Mouse (Mus musculus) left cerebral cortex, adult 2 months (tissue): ENCODE measurements around the gene Smchd1. TPM values are rescaled to one million over a fixed set of nuclear protein-coding genes. Genes with fewer than 3 reads are reported as not detected.
"Not testable (repeated sequence)": the region's sequence is repeated elsewhere in the genome, so short reads cannot be mapped to it uniquely, and the experiment has no call there.

Source experiments
- DNase-seq, 2 experiments: peaks; one replicate each; pipeline ENCODE4 v3.0.0; 2021 to 2022; ENCODE audit warnings: low spot score in 2 of 2, mixed read lengths in 1 of 2; ENCODE audit errors: extremely low spot score in 1 of 2
- H3K27ac ChIP-seq: fragments of 200-600 bp; 2 replicates; pipeline ENCODE4 v1.8.1; 2022
- H3K4me3 ChIP-seq: fragments of 200-600 bp; 2 replicates; pipeline ENCODE4 v1.8.1; 2022
- CTCF ChIP-seq: fragments of 200-600 bp; IDR thresholded peaks from 2 replicates; pipeline ENCODE4 v1.8.1; 2022; ENCODE audit warnings: antibody characterized with exemption, mild to moderate bottlenecking, moderate library complexity
- intact Hi-C: fragments of 180-260 bp; cut with DNase I; formaldehyde crosslinking; loops from one replicate; pipeline ENCODE4 v1.15.1; 2025
- total RNA-seq, 2 experiments: library from RNA; stranded (reverse); gene quantifications; 2 replicates each; pipeline ENCODE4 v1.2.3; 2021

Gene Smchd1
- total RNA-seq, 2 experiments from 2014 or later = 32.5 to 34.5 TPM

DNA sequence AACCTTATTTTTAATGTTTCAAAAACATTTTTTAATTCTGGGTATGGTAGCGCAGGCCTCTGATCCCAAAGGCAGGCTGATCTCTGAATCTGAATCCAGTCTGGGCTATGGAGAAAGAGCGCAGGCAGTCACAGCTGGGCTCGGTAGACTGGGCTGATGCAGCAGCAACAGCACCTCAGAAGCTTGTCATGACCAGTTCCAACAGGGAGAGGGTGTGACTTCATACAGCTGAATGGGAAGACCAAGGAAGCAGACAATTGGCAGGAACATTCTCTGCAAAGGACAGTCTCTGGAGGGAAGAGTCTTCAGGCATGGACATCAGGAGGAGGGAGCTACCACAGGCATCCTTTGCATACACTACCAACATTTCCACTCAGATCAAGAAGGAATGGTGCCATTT lies 31.0 kb downstream of the Smchd1 start:
- Histone ChIP-seq H3K27ac (peak overlapping the region; percentile 13; the same call in 1 of the 2 replicates), H3K4me3 (no peak overlapping the region)
- intact Hi-C loops = no loop called here
- TF ChIP-seq CTCF = no peak
- no peak for DNase-seq

DNA sequence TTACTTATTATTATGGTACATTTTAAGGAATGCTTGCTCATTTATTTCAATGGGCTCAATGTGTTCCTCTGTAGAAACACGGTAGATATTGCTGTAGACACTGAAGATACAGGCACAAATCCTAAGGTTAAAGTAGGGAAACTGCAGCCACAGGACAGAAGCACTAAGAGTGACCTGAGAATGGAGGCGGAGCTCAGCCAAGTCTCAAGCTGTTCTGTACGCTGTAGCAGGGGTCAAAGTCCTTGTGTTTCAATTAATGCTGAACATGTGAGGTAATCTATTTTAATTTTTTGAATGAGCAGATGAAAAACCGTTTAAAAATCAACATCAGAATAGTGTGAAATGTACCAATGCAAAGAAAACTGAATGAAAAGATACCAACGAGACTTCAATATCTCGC lies 31.9 kb downstream of the Smchd1 start:
- H3K4me3 ChIP-seq = no peak overlapping the region
- no peak overlapping the region for H3K27ac ChIP-seq
- DNase-seq = no peak
- no peak for TF ChIP-seq CTCF
- intact Hi-C loops = no loop called here

DNA sequence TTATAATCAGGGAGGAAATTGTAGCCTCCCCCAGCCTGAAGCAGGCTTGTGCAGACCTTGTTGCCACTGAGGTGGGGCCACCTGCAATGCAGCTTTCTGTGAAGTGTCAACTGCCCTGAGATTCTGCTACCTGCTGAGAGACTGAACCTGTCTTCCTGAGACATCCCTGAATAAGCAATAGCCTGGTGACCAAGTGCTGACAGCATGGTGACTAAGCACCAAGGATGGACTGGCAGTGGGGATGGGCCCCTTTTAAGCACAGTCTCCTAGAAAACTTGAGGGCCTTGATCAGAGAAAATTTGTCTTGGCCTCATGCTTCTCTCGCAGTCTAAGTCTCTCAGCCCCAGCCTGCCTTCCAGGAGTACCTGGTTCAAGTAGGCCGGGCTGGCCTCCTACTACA lies 52.6 kb downstream of the Smchd1 start:
- DNase-seq, intact Hi-C loops, H3K27ac ChIP-seq, H3K4me3 ChIP-seq: not testable (repeated sequence)

- H3K4me3 ChIP-seq, DNase-seq, intact Hi-C loops: not testable (repeated sequence)
These were observed 55.7 kb downstream of the Smchd1 start for GRCm38 (mm10) chr17:71419448-71419847.

DNA sequence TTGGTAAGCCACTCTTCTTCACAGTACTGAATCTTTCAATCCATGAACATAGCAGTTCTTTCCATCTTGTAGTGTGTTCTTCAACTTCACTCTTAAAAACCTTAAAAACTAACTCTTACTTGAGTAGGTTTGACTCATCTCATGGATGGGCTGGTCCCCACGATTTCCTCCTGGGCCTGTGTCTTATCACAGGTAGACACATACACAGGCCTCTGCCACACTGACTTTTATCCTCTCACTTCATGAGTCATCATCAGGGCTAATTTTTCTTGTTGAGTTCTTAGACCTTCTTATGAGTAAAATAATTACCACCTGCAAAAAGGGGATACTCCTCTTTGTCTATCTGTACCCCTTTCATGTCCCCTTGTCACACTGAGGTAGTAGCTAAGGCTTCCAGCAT lies 58.1 kb downstream of the Smchd1 start:
- H3K27ac ChIP-seq = no peak overlapping the region
- H3K4me3 ChIP-seq = no peak overlapping the region
- DNase-seq = no peak
- intact Hi-C loops = no loop called here
- no peak for TF ChIP-seq CTCF

More at GRCm38 (mm10) chr17:71419448-71419847, 55.7 kb downstream of the Smchd1 start:
- H3K27ac ChIP-seq = not testable (repeated sequence)

- TF ChIP-seq CTCF = no peak
- H3K27ac ChIP-seq = no peak overlapping the region
- H3K4me3 ChIP-seq = no peak overlapping the region
- no peak for DNase-seq
- intact Hi-C loops = no loop called here
These were observed 87.7 kb downstream of the Smchd1 start for GRCm38 (mm10) chr17:71387401-71387800.

- H3K27ac ChIP-seq = no peak overlapping the region
- intact Hi-C loops = no loop called here
These were observed 94.8 kb downstream of the Smchd1 start for GRCm38 (mm10) chr17:71380346-71380745.

DNA sequence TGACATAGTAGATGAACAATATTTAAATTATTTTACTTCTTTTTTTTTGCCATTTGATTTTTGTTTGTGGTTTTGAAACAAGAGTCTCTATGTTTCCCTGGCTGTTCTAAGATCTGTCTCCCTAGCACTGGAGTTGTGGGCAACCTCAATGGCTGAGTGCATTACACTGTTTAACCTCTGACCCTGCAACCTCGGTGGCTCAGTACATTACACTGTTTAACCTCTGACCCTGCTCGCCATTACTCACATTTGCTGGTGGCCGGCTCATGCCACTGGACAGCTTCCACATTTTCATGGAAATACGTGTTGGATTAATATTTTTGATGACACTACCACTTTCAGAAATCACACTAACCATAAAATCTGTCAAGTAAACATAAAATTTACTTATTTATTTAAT lies 97.2 kb downstream of the Smchd1 start:
- no peak overlapping the region for H3K27ac ChIP-seq
- DNase-seq = no peak
- intact Hi-C loops = no loop called here
- TF ChIP-seq CTCF = no peak
- no peak overlapping the region for H3K4me3 ChIP-seq

More at GRCm38 (mm10) chr17:71380346-71380745, 94.8 kb downstream of the Smchd1 start:
- H3K4me3 ChIP-seq = no peak overlapping the region
- DNase-seq = no peak
- no peak for TF ChIP-seq CTCF

- no peak for DNase-seq
- intact Hi-C loops = no loop called here
- Histone ChIP-seq H3K4me3 (no peak overlapping the region), H3K27ac (no peak overlapping the region)
- no peak for TF ChIP-seq CTCF
These were observed 119.6 kb downstream of the Smchd1 start for GRCm38 (mm10) chr17:71355526-71355925.

- H3K4me3 ChIP-seq = no peak overlapping the region
- intact Hi-C loops = no loop called here
- no peak for TF ChIP-seq CTCF
- no peak for DNase-seq
- no peak overlapping the region for H3K27ac ChIP-seq
These were observed 120.9 kb downstream of the Smchd1 start for GRCm38 (mm10) chr17:71354205-71354604.

DNA sequence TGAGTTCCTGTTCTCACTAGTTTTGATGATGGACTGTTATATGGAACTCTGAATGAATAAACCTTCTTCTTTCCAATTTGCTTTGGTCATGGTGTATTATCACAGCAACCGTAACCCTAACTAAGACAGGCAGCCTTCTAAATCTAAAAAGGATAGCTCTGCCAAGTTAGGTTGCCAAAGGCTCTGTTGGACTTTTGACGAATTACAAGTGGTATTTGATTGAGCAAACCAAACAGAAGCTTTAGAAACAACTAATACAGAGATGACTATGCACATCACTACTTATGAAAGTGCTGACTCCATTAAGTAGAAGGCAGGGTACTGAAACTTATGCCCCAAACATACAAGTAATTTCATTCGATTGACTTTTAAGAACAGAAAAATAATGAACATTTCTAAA lies 127.0 kb downstream of the Smchd1 start:
- Histone ChIP-seq H3K4me3 (no peak overlapping the region), H3K27ac (no peak overlapping the region)
- no peak for DNase-seq
- intact Hi-C loops = no loop called here
- TF ChIP-seq CTCF = no peak

- no peak for TF ChIP-seq CTCF
- Histone ChIP-seq H3K27ac (no peak overlapping the region), H3K4me3 (no peak overlapping the region)
- DNase-seq = no peak
- intact Hi-C loops = no loop called here
These were observed 133.1 kb downstream of the Smchd1 start for GRCm38 (mm10) chr17:71342006-71342405.

DNA sequence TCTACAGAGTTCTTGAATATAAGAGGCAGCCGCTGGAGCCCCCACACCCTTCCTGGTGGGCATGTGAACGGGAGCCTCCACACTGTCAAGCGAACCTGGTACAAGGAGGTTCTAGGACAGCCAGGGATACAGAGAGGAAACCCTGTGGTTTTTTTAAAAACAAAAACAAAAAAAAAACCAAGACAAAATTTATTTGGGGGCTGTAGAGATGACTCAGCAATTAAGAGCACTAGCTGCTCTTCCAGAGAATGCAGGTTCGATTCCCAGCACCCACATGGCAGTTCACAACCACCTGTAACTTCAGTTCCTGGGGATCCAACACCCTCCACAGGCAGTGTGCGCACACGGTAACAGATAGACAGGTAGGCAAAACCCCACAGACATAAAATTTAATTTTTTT lies 136.5 kb downstream of the Smchd1 start:
- intact Hi-C loops = no loop called here
- no peak overlapping the region for H3K27ac ChIP-seq
- no peak for DNase-seq
- no peak overlapping the region for H3K4me3 ChIP-seq
- TF ChIP-seq CTCF = no peak

- H3K27ac ChIP-seq = no peak overlapping the region
- DNase-seq = no peak
- no peak for TF ChIP-seq CTCF
- H3K4me3 ChIP-seq = no peak overlapping the region
- intact Hi-C loops = no loop called here
These were observed 137.6 kb downstream of the Smchd1 start for GRCm38 (mm10) chr17:71337546-71337945.
